Mouse (Mus musculus) lung, postnatal 14 days (tissue): ENCODE measurements around the gene Dhrs7b.
"Not testable (repeated sequence)": the region's sequence is repeated elsewhere in the genome, so short reads cannot be mapped to it uniquely, and the experiment has no call there.

Experiments used
- DNase-seq: peaks from one replicate; pipeline ENCODE4 v3.0.0; 2021

Dhrs7b gene

GRCm38 (mm10) chr11:60843412-60843811, 13.0 kb downstream of the Dhrs7b start:
- no peak for DNase-seq

- no peak for DNase-seq
These were observed 15.0 kb downstream of the Dhrs7b start for GRCm38 (mm10) chr11:60845415-60845814.

GRCm38 (mm10) chr11:60856587-60856986, 26.2 kb downstream of the Dhrs7b start:
- DNase-seq, result no peak

GRCm38 (mm10) chr11:60861993-60862392, 31.6 kb downstream of the Dhrs7b start:
- DNase-seq, result no peak

GRCm38 (mm10) chr11:60863196-60863595, 32.8 kb downstream of the Dhrs7b start:
- no peak for DNase-seq

GRCm38 (mm10) chr11:60864166-60864565, 33.7 kb downstream of the Dhrs7b start:
- no peak for DNase-seq

GRCm38 (mm10) chr11:60864916-60865315, 34.5 kb downstream of the Dhrs7b start:
- DNase-seq, result no peak

GRCm38 (mm10) chr11:60866021-60866420, 35.6 kb downstream of the Dhrs7b start:
- DNase-seq, result no peak

- peak; percentile 26 for DNase-seq
These were observed 37.0 kb downstream of the Dhrs7b start for GRCm38 (mm10) chr11:60867456-60867855.

- no peak for DNase-seq
These were observed 37.5 kb downstream of the Dhrs7b start for GRCm38 (mm10) chr11:60867904-60868303.

GRCm38 (mm10) chr11:60869471-60869870, 39.0 kb downstream of the Dhrs7b start:
- DNase-seq, result not testable (repeated sequence)

GRCm38 (mm10) chr11:60871409-60871808, 41.0 kb downstream of the Dhrs7b start:
- DNase-seq, result no peak

- no peak for DNase-seq
These were observed 42.7 kb downstream of the Dhrs7b start for GRCm38 (mm10) chr11:60873101-60873500.

- peak; percentile 60 for DNase-seq
These were observed 47.7 kb downstream of the Dhrs7b start for GRCm38 (mm10) chr11:60878056-60878612.

GRCm38 (mm10) chr11:60878675-60879294, 48.4 kb downstream of the Dhrs7b start, which contains the start of gene Tmem11:
Tmem11 (minus strand) TSS chr11:60879272.
- DNase-seq, result peak; percentile 94

- peak; percentile 53 for DNase-seq
These were observed 49.0 kb downstream of the Dhrs7b start for GRCm38 (mm10) chr11:60879423-60879822.

GRCm38 (mm10) chr11:60880559-60880958, 50.1 kb downstream of the Dhrs7b start:
- no peak for DNase-seq

- DNase-seq, result no peak
These were observed 52.0 kb downstream of the Dhrs7b start for GRCm38 (mm10) chr11:60882386-60882785.

- not testable (repeated sequence) for DNase-seq
These were observed 56.6 kb downstream of the Dhrs7b start for GRCm38 (mm10) chr11:60886986-60887385.

GRCm38 (mm10) chr11:60889861-60890260, 59.4 kb downstream of the Dhrs7b start:
- DNase-seq, result no peak

- DNase-seq, result no peak
These were observed 59.9 kb downstream of the Dhrs7b start for GRCm38 (mm10) chr11:60890286-60890685.

GRCm38 (mm10) chr11:60890744-60891143, 60.3 kb downstream of the Dhrs7b start:
- DNase-seq, result no peak

GRCm38 (mm10) chr11:60895915-60896314, 65.5 kb downstream of the Dhrs7b start:
- no peak for DNase-seq

GRCm38 (mm10) chr11:60902001-60902400, 71.6 kb downstream of the Dhrs7b start:
- DNase-seq, result no peak

GRCm38 (mm10) chr11:60902486-60902885, 72.1 kb downstream of the Dhrs7b start:
- no peak for DNase-seq
